ENCODE assay signal across 11 mouse cellular contexts in genomic region chr10:59981792-59982191, GRCm38 (mm10). TPM values are rescaled to one million over a fixed set of nuclear protein-coding genes. Genes with fewer than 3 reads are reported as not detected.
DNase-seq lines count a peak whose midpoint lies in the region; ATAC-seq and TF ChIP-seq lines count a peak whose summit lies in the region.
"Had no signal": no experiment of that assay in that cellular context is flagged by ENCODE, and none has a peak within 500 bp of the region (broad histone marks: within the 10 kb centered on the region; RNA-seq: fewer than 3 reads in every experiment).

No protein-coding gene starts in this region.

- peaks cover 27% of the 10 kb centered on the region for H3K4me1 ChIP-seq in forebrain, embryonic 10.5 days
- peaks cover 19% of the 10 kb centered on the region for H3K4me1 ChIP-seq in forebrain, embryonic 15.5 days
- peaks cover 19% of the 10 kb centered on the region for H3K4me1 ChIP-seq in stomach, embryonic 15.5 days
- peaks cover 16% of the 10 kb centered on the region for H3K4me1 ChIP-seq in stomach, postnatal 0 days (replicated peaks; ENCODE audit: control insufficient read depth, insufficient read depth)
- peaks cover 57% of the 10 kb centered on the region for H3K4me1 ChIP-seq in heart, embryonic 13.5 days
- H3K4me1 ChIP-seq in liver, postnatal 0 days (ENCODE audit: insufficient read depth), result peaks cover 40% of the 10 kb centered on the region

- no peaks in the 10 kb centered on the region for H3K9me3 ChIP-seq in forebrain, embryonic 10.5 days
- no peaks in the 10 kb centered on the region for H3K9me3 ChIP-seq in forebrain, embryonic 15.5 days
- H3K9me3 ChIP-seq in stomach, embryonic 15.5 days, result no peaks in the 10 kb centered on the region
- no peaks in the 10 kb centered on the region for H3K9me3 ChIP-seq in stomach, postnatal 0 days (ENCODE audit: control insufficient read depth, low read length)
- no peaks in the 10 kb centered on the region for H3K9me3 ChIP-seq in heart, embryonic 13.5 days
- no peaks in the 10 kb centered on the region for H3K9me3 ChIP-seq in liver, postnatal 0 days (ENCODE audit: low read length)
- H3K9me3 ChIP-seq: forebrain, embryonic 12.5 days; hindbrain, embryonic 15.5 days had no signal

- DNase-seq in forebrain, embryonic 10.5 days (ENCODE audit: extremely low spot score, low spot score), result no peak
- no peak for DNase-seq in stomach, postnatal 0 days (ENCODE audit: low spot score)
- DNase-seq in liver, postnatal 0 days, result peak; percentile 14
- DNase-seq in frontal cortex, postnatal 25 days (ENCODE audit: low spot score in 2 of 2), result no peak
- DNase-seq in gastrocnemius, postnatal 10 days, result no peak
- DNase-seq: kidney, postnatal 4 days had no signal

- no peak for ATAC-seq in forebrain, embryonic 15.5 days (replicated peaks)
- no peak for ATAC-seq in stomach, embryonic 15.5 days (ENCODE audit: insufficient read depth, low FRiP score, low read depth)
- ATAC-seq in stomach, postnatal 0 days (ENCODE audit: low FRiP score, low TSS enrichment), result no peak
- ATAC-seq in heart, embryonic 13.5 days (ENCODE audit: extremely low read depth, insufficient number of reproducible peaks, low FRiP score, low TSS enrichment), result no peak
- no peak for ATAC-seq in liver, postnatal 0 days

- TF ChIP-seq EP300 in stomach, postnatal 0 days (optimal IDR thresholded peaks at IDR 0.05), result no peak
- TF ChIP-seq EP300 in liver, postnatal 0 days (IDR thresholded peaks at IDR 0.05; ENCODE audit: low read depth), result no peak

- H3K27ac ChIP-seq in forebrain, embryonic 10.5 days, result 0 out of 2 replicates have a peak overlapping the region, but pooled peaks have one; percentile 37
- H3K27ac ChIP-seq in forebrain, embryonic 15.5 days (replicated peaks), result no peak overlapping the region
- H3K27ac ChIP-seq in stomach, embryonic 15.5 days, result peak overlapping the region; percentile 26; the same call in 1 of the 2 replicates
- no peak overlapping the region for H3K27ac ChIP-seq in stomach, postnatal 0 days (replicated peaks)
- H3K27ac ChIP-seq in heart, embryonic 13.5 days (replicated peaks), result peak overlapping the region; percentile 53
- peak overlapping the region; percentile 84 for H3K27ac ChIP-seq in liver, postnatal 0 days (ENCODE audit: low read depth)
- H3K27ac ChIP-seq: forebrain, embryonic 12.5 days; hindbrain, embryonic 15.5 days had no signal

- no peak overlapping the region for H3K4me2 ChIP-seq in forebrain, embryonic 15.5 days (replicated peaks)
- no peak overlapping the region for H3K4me2 ChIP-seq in stomach, embryonic 15.5 days
- no peak overlapping the region for H3K4me2 ChIP-seq in stomach, postnatal 0 days (replicated peaks; ENCODE audit: low read depth)
- H3K4me2 ChIP-seq in heart, embryonic 13.5 days, result no peak overlapping the region
- no peak overlapping the region for H3K4me2 ChIP-seq in liver, postnatal 0 days (ENCODE audit: low read depth, low read length)
- H3K4me2 ChIP-seq: forebrain, embryonic 12.5 days; hindbrain, embryonic 15.5 days had no signal

- WGBS in forebrain, embryonic 10.5 days, result 92% methylated on average over 9 of the region's 9 CpGs
- WGBS in forebrain, embryonic 15.5 days, result 89% methylated on average over 9 of the region's 9 CpGs
- WGBS in stomach, embryonic 15.5 days, result 66% methylated on average over 9 of the region's 9 CpGs
- 68% methylated on average over 9 of the region's 9 CpGs for WGBS in stomach, postnatal 0 days
- 60% methylated on average over 9 of the region's 9 CpGs for WGBS in heart, embryonic 13.5 days
- WGBS in liver, postnatal 0 days (ENCODE audit: insufficient replicate concordance), result 77% methylated on average over 9 of the region's 9 CpGs

- TF ChIP-seq CTCF in stomach, postnatal 0 days (IDR thresholded peaks at IDR 0.05; ENCODE audit: low read depth), result no peak
- TF ChIP-seq CTCF in liver, postnatal 0 days (IDR thresholded peaks at IDR 0.05; ENCODE audit: low read depth), result no peak

- H3K9ac ChIP-seq in forebrain, embryonic 15.5 days (replicated peaks), result no peak overlapping the region
- no peak overlapping the region for H3K9ac ChIP-seq in stomach, embryonic 15.5 days
- no peak overlapping the region for H3K9ac ChIP-seq in stomach, postnatal 0 days (ENCODE audit: low read length)
- H3K9ac ChIP-seq in heart, embryonic 13.5 days, result 0 out of 2 replicates have a peak overlapping the region, but pooled peaks have one; percentile 58
- no peak overlapping the region; the same call in 1 of the 2 replicates for H3K9ac ChIP-seq in liver, postnatal 0 days (replicated peaks)
- H3K9ac ChIP-seq: forebrain, embryonic 12.5 days; hindbrain, embryonic 15.5 days had no signal

- no peaks in the 10 kb centered on the region for H3K27me3 ChIP-seq in forebrain, embryonic 10.5 days (ENCODE audit: poor library complexity, severe bottlenecking)
- H3K27me3 ChIP-seq in forebrain, embryonic 15.5 days, result no peaks in the 10 kb centered on the region
- H3K27me3 ChIP-seq in stomach, embryonic 15.5 days (replicated peaks), result no peaks in the 10 kb centered on the region
- no peaks in the 10 kb centered on the region for H3K27me3 ChIP-seq in stomach, postnatal 0 days (ENCODE audit: control insufficient read depth, insufficient read depth, low read length)
- no peaks in the 10 kb centered on the region for H3K27me3 ChIP-seq in heart, embryonic 13.5 days (replicated peaks)
- H3K27me3 ChIP-seq in liver, postnatal 0 days (ENCODE audit: insufficient read depth, low read length), result no peaks in the 10 kb centered on the region
- H3K27me3 ChIP-seq: forebrain, embryonic 12.5 days; hindbrain, embryonic 15.5 days had no signal

- no peak overlapping the region for H3K4me3 ChIP-seq in forebrain, embryonic 10.5 days
- H3K4me3 ChIP-seq in forebrain, embryonic 15.5 days, result no peak overlapping the region
- no peak overlapping the region for H3K4me3 ChIP-seq in stomach, embryonic 15.5 days (replicated peaks)
- no peak overlapping the region for H3K4me3 ChIP-seq in stomach, postnatal 0 days (ENCODE audit: low read depth, low read length)
- no peak overlapping the region for H3K4me3 ChIP-seq in heart, embryonic 13.5 days
- no peak overlapping the region for H3K4me3 ChIP-seq in liver, postnatal 0 days (ENCODE audit: low read depth, low read length)
- H3K4me3 ChIP-seq: forebrain, embryonic 12.5 days; hindbrain, embryonic 15.5 days had no signal

- H3K36me3 ChIP-seq in forebrain, embryonic 10.5 days (replicated peaks), result peaks cover 24% of the 10 kb centered on the region
- 0 out of 2 replicates have a peak, but pooled peaks cover 7% of the 10 kb centered on the region for H3K36me3 ChIP-seq in forebrain, embryonic 15.5 days
- 0 out of 2 replicates have a peak, but pooled peaks cover 15% of the 10 kb centered on the region for H3K36me3 ChIP-seq in stomach, embryonic 15.5 days
- no peaks in the 10 kb centered on the region; the same call in 1 of the 2 replicates for H3K36me3 ChIP-seq in stomach, postnatal 0 days (ENCODE audit: control insufficient read depth, insufficient read depth, low read length)
- peaks cover 16% of the 10 kb centered on the region for H3K36me3 ChIP-seq in heart, embryonic 13.5 days
- peaks cover 14% of the 10 kb centered on the region for H3K36me3 ChIP-seq in liver, postnatal 0 days (replicated peaks; ENCODE audit: insufficient read depth, low read length)

RNA-seq across cellular contexts. Expression of gene Ascc1, which starts 20.8 kb away (rescaled TPM):
- polyA plus RNA-seq in forebrain, embryonic 10.5 days (2016; fragmentation: Nextera tagmentation; extraction: Ambion mirVana), result 33.5 and 34.7 TPM in 2 replicates
- polyA plus RNA-seq in forebrain, embryonic 15.5 days (2015; fragmentation: Nextera tagmentation; extraction: Ambion mirVana), result 47.9 and 48.9 TPM in 2 replicates
- polyA plus RNA-seq in stomach, embryonic 15.5 days (2015; fragmentation: Nextera tagmentation; extraction: Ambion mirVana), result 42.4 and 47.0 TPM in 2 replicates
- polyA plus RNA-seq in stomach, postnatal 0 days (2015; fragmentation: Nextera tagmentation; extraction: Ambion mirVana), result 29.0 and 31.6 TPM in 2 replicates
- 33.8 and 37.9 TPM in 2 replicates for polyA plus RNA-seq in heart, embryonic 13.5 days (2015; fragmentation: Nextera tagmentation; extraction: Ambion mirVana)
- polyA plus RNA-seq in liver, postnatal 0 days (2015; fragmentation: Nextera tagmentation; extraction: Ambion mirVana), result 14.1 and 14.7 TPM in 2 replicates
- total RNA-seq in gastrocnemius, postnatal 10 days (2021), result 10 to 100 TPM; 12.4 to 13.5 TPM

RNA-seq across cellular contexts. Expression of gene Anapc16, which starts 21.1 kb away (rescaled TPM):
- polyA plus RNA-seq in forebrain, embryonic 10.5 days (2016; fragmentation: Nextera tagmentation; extraction: Ambion mirVana), result 96.8 and 108 TPM in 2 replicates
- polyA plus RNA-seq in forebrain, embryonic 15.5 days (2015; fragmentation: Nextera tagmentation; extraction: Ambion mirVana), result 117 TPM in 2 replicates
- 98.8 and 107 TPM in 2 replicates for polyA plus RNA-seq in stomach, embryonic 15.5 days (2015; fragmentation: Nextera tagmentation; extraction: Ambion mirVana)
- polyA plus RNA-seq in stomach, postnatal 0 days (2015; fragmentation: Nextera tagmentation; extraction: Ambion mirVana), result 76.8 and 86.4 TPM in 2 replicates
- polyA plus RNA-seq in heart, embryonic 13.5 days (2015; fragmentation: Nextera tagmentation; extraction: Ambion mirVana), result 84.7 and 93.3 TPM in 2 replicates
- polyA plus RNA-seq in liver, postnatal 0 days (2015; fragmentation: Nextera tagmentation; extraction: Ambion mirVana), result 37.3 and 37.7 TPM in 2 replicates
- total RNA-seq in gastrocnemius, postnatal 10 days (2021), result 10 to 100 TPM; 39.7 to 40.1 TPM

RNA-seq across cellular contexts. Expression of gene Ddit4, which starts 30.2 kb away (rescaled TPM):
- 32.7 and 35.3 TPM in 2 replicates for polyA plus RNA-seq in forebrain, embryonic 10.5 days (2016; fragmentation: Nextera tagmentation; extraction: Ambion mirVana)
- polyA plus RNA-seq in forebrain, embryonic 15.5 days (2015; fragmentation: Nextera tagmentation; extraction: Ambion mirVana), result 90.0 and 92.5 TPM in 2 replicates
- 45.6 and 45.8 TPM in 2 replicates for polyA plus RNA-seq in stomach, embryonic 15.5 days (2015; fragmentation: Nextera tagmentation; extraction: Ambion mirVana)
- polyA plus RNA-seq in stomach, postnatal 0 days (2015; fragmentation: Nextera tagmentation; extraction: Ambion mirVana), result 12.4 and 17.3 TPM in 2 replicates
- 19.7 and 24.5 TPM in 2 replicates for polyA plus RNA-seq in heart, embryonic 13.5 days (2015; fragmentation: Nextera tagmentation; extraction: Ambion mirVana)
- 3.6 and 5.2 TPM in 2 replicates for polyA plus RNA-seq in liver, postnatal 0 days (2015; fragmentation: Nextera tagmentation; extraction: Ambion mirVana)
- total RNA-seq in gastrocnemius, postnatal 10 days (2021), result 10 to 100 TPM; 14.2 to 39.1 TPM

Comparison
In these comparisons a context has a peak if more than half of its experiments do, and no peak if none do; other contexts are left out.
1. H3K27ac ChIP-seq: peak in forebrain, embryonic 10.5 days (single experiment), stomach, embryonic 15.5 days (single experiment), heart, embryonic 13.5 days (single experiment) and liver, postnatal 0 days (single experiment); none in forebrain, embryonic 15.5 days (single experiment) and stomach, postnatal 0 days (single experiment).